Mouse (Mus musculus) MEL-GATA-1-ER (cell line): ENCODE measurements around the gene Arl11.

ENCODE experiments used
- DNase-seq: peaks from one replicate; pipeline ENCODE4 v3.0.0-alpha.2; 2012; ENCODE audit warnings: low read depth; ENCODE audit errors: extremely low read depth

The Arl11 gene

DNA sequence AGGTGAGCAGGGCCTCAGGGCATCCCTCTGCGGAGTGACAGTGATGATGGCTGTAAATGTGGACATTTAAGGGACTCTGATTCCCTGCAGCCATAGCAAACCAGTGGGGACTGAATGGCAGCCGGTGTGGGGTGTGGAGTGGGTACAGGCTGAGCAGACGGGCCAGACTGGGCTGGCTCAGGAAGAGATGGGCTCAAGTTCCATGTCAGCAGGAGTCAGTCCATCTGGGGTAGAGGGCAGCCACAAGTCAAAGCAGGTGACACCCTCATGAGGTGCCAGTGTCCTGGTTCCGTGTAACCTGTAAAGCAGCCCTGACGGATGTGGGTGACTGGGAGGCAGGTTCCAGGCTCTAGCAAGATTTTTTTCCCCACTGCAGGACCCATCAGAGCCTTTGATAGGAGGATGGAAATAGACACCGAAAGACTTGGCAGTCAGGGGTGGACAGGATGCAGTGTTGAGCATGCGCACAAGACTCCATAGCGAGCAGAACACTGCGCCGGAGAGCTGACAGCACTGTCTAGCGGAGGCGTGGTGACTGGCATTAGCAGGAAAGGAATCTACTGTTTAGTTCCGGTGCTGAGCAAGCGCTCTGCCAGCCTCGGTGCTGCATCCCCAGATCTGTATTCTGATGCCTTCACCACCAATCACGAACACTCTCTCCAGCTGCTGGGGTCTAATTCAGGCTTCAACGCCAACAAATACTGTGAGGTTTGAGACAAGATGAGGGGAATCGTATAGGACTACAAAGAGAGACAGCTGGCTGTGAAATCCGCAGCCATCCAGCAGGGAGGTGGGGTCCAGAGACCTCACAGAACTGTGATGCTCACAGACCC, 18.3 kb downstream of the Arl11 start:
- DNase-seq = no peak

DNA sequence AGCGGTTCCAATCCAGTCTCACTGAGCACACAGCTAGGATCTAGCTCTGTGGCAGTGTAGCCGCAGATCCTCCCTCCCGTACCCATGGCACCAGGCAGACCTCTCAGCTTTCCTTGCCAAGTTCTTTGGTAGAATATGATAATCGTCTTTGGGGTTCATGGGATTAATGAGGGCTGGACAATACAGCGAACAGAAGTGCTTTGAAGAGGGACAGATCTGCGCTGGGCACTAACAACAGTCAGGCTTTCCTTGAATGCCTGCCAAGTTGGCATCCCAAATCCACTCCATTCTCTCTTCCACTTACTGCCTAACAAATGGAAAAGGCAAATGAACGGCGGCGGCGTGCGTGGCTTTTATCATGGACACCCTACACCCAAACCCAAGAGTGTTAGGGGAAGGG, 21.0 kb downstream of the Arl11 start:
- no peak for DNase-seq

DNA sequence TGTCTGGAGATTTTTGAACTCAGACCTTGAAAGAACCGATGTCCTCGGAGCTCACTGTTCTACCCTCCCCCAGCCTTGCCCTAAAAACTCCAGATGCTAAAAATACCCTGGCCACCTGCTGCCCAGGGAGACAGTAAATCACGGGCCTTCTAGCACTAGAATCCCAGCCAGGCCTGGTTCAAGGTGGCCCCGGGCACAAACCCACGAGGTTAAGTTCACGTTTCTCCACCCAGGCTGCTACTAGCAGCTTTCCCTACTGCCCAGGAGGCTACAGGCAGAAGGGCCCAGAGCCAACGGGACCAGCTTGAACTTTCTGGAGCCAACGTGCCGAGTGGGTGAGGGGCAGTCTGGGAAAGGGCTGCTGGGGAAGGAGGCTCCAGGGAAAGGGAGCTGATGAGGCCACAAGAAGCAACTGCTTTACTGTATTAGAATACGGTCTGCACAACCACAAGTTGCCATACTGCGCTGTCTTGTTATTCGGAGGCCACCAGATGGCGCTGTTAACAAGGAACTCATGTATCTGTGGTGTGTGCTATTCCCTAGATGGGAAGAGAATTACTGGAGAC, 21.5 kb downstream of the Arl11 start:
- DNase-seq = peak; percentile 54

DNA sequence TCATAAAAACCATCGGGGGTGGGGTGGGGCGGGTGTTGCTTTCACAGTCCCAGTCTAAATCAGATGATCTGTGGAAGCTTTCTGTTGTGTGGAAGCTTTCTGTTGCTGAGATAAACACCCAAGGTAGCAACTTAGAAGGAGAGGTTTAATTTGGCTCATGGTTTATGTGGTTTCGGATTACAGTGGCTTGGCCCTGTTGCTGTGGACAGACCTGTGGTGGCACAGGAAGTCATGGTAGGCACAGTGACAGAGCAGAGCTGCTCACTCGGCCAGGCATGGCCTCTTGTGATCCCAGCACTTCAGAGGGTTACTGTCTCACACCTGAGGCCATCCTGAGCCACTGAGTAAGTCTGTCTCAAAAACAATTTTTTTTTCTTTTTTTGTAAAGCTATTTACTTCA, 29.8 kb downstream of the Arl11 start:
- no peak for DNase-seq

DNA sequence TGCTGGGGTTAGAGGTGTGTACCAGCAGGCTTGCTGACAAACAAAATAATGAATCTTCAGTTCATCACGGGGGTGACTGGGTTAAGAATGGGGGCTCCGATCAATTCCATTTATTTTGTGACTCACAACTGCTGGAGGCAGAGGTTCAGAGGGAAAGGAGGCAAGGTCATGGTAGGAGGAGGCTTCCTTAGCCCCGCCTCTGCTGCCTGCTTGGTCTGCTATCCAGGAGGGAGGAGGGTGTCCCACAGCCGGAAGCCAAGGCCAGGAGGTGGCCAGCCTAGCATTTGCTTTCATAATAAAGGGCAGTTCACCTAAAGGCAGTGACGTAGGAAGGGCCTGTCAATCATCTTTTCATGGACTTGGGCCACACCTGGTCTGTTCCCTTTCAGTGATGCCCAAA, 35.0 kb downstream of the Arl11 start:
- DNase-seq = no peak

DNA sequence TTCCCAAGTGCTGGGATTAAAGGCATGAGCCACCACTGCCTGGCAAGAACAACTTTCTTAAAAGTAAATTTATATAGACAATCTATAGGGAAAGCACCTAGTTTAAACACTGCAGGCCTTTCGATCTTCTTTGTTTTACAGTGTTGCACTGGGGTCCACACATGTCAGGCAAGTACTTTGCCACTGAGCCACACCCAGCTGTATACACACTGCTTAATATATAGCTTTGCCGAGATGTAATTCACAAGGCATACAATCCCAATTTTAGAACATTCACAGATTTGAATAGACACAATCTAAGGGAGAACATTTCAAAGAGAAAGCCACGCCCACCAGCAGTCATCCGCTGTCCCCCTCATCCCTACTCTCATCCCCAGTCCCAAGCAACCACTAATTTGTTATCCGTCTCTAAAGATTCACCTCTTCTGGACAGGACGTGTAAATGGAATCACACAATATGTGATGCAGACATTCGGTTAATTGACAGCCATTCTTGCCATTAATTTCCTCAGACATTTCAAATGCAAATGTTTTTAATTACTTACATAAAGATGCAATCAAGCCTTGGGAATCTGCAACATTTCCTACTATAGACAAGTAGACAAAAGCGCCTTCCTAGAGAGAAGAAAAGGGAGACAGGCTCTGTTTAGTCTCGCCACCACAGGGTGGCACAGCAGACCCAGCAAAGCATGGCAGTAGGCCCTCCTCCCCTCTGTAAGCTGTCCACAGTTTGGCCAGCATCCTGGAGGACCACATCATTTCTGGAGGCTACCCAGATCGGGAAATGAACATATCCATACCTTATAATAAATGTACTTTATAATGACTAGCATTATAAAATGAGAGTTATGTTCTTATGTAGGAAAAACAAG, 37.5 kb downstream of the Arl11 start:
- no peak for DNase-seq

DNA sequence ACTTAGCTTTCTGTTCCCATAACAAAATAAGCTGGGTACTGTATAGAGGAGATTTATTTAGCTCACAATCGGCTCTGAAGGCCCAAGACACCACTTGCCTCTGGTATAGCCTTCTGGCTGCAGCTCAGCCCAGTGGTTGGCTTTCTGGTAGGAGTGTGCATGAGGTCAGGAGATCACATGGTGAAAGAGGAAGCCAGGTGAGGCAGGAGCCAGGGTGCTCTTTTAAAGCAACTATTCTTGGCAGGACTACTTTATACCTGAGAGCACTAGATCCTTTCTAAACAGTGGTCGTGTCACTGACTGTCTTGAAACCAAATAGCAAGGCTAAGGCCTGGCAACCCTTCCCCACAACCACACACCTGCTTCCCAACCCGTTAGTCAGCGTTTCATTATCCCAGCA, 40.3 kb downstream of the Arl11 start:
- DNase-seq = no peak

GRCm38 (mm10) chr14:61350808-61351207, 41.3 kb downstream of the Arl11 start:
- DNase-seq = no peak

GRCm38 (mm10) chr14:61354251-61355235, 45.0 kb downstream of the Arl11 start:
- no peak for DNase-seq

DNA sequence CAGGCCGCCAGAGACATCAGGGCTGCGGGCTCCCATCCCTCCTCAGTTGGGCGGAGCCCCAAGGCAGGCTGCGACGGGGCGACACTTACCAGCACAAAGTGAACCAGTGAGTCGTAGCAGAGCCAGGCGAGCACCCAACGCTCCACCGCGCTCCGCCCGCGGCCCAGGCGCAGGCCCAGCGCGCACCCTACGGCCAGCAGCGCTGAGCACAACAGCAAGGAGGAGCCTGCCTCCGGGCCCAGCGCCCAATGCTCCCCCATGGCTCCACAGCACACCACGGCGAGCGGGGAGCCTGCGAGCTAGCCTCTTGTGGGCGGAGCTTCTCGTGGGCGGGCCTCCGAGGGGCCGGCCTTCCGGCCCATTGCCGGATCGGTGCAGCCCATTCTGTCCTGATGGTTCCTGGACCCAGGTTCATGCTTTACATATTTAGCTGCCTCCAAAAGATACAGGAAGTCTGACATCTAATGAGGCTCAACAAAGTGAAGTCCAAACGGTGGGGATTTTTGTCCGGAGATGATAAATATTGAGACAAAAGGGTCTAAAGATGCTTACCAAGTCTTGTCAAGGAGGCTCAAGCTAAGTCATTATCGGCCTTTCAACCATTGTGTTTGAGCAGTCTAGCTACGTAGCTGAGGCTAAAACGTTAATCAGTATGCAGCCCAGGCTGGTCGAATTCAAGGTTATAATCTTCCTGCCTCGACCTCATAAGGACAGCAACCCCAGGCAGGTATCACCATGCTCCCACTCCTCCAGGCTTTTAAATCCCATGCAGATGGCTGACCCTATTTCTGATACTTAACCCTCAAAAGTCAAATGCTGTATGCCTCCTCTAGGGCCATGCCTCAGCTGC, 50.8 kb downstream of the Arl11 start, which contains the start of gene Ebpl:
Gene Ebpl, minus strand, starts transcription at position 309 of the 850 bp plus-strand sequence.
- DNase-seq = peak; percentile 61

DNA sequence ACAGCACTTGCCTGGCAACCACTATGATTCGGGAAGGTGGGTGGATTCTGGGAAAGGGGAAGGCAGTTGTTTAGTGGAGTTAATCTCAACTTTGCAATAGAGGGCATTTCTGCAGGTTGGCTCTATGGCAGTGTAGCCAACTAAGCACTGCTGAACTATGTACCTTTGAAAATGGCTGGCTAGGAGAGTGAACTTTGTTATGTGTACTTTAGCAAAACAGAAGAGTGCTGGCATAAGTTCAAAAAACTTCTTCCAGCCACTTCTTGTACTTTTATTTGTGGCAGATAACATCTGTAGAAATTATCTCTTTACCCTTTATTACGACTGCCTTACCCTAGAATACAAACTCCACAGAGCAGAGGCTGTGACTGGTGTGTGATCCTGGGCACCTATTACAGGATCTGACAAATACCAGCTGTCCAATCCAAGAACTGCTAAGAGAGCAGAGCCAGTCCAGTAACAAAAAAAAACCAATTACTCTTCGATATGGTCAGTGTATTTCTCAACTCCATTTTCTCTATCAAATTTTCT, 51.5 kb downstream of the Arl11 start:
- no peak for DNase-seq
